Mouse (Mus musculus): ENCODE measurements around the gene Rbpj. TPM values are rescaled to one million over a fixed set of nuclear protein-coding genes. Genes with fewer than 3 reads are reported as not detected.

The Rbpj gene
- polyA plus RNA-seq, 1 experiment from 2014 or later, result 35.8 TPM

DNA sequence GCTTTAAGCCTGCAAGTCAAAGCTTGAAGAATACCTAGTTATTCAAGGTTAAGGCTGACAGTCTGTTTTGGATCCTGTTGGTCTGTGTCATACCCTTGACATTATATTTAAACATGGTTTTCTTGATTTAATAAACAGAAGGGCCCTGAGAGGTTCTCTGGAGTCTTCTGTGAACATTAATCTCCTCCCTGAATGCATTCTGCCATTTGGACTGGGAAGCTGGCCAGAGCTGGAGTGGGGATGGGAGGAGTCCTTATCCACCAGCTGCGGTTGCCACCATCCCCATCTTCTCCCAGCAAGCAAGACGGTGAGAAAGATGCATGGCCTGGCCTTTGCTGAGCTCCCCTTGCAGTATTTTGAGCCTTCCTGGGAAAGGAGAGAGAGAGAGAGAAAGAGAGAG, 220.4 kb downstream of the Rbpj start:
- WGBS, result 68% methylated on average over 2 of the region's 2 CpGs
- no peak overlapping the region for H3K27ac ChIP-seq (ENCODE audit: low read depth, low read length)
- no peaks in the 10 kb centered on the region for H3K36me3 ChIP-seq (ENCODE audit: control insufficient read depth, insufficient read depth, low read length)
- no peaks in the 10 kb centered on the region for H3K4me1 ChIP-seq (ENCODE audit: control insufficient read depth, insufficient read depth, low read length)
- no peaks in the 10 kb centered on the region for H3K9me3 ChIP-seq (ENCODE audit: control insufficient read depth, low read length)
- no peak overlapping the region for H3K9ac ChIP-seq (replicated peaks; ENCODE audit: low read depth, low read length)
- no peak overlapping the region for H3K4me3 ChIP-seq (ENCODE audit: low read depth, low read length)
- no peaks in the 10 kb centered on the region for H3K27me3 ChIP-seq (ENCODE audit: control insufficient read depth, insufficient read depth, low read length)
- ATAC-seq (ENCODE audit: low read depth), result no peak
- no peak overlapping the region for H3K4me2 ChIP-seq (ENCODE audit: low read depth, low read length)

DNA sequence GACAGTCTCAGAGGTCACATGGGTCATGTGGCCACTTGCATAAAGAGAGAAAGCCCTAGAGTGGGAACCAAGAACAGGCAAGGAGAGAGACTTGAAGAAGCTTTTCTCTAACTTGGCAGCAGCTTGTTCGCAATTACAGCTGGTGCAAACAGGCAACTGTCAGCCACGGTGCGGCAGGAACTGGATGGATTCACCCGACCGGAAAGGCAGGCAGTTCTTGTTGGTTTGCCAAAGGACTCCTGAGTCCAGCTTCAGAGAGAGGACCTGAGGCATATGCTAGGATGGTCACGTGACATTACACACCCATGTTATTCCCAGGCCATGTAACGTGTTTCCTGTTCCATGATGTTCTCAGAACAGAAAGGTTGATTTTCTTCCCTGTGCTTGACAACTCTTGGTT, 222.4 kb downstream of the Rbpj start:
- H3K27me3 ChIP-seq (ENCODE audit: control insufficient read depth, insufficient read depth, low read length), result no peaks in the 10 kb centered on the region
- no peak overlapping the region for H3K4me3 ChIP-seq (ENCODE audit: low read depth, low read length)
- no peaks in the 10 kb centered on the region for H3K4me1 ChIP-seq (ENCODE audit: control insufficient read depth, insufficient read depth, low read length)
- H3K9ac ChIP-seq (replicated peaks; ENCODE audit: low read depth, low read length), result no peak overlapping the region
- no peak overlapping the region for H3K4me2 ChIP-seq (ENCODE audit: low read depth, low read length)
- H3K27ac ChIP-seq (ENCODE audit: low read depth, low read length), result no peak overlapping the region
- H3K36me3 ChIP-seq (ENCODE audit: control insufficient read depth, insufficient read depth, low read length), result no peaks in the 10 kb centered on the region
- WGBS, result 84% methylated on average over 7 of the region's 7 CpGs
- no peak for ATAC-seq (ENCODE audit: low read depth)
- H3K9me3 ChIP-seq (ENCODE audit: control insufficient read depth, low read length), result no peaks in the 10 kb centered on the region

DNA sequence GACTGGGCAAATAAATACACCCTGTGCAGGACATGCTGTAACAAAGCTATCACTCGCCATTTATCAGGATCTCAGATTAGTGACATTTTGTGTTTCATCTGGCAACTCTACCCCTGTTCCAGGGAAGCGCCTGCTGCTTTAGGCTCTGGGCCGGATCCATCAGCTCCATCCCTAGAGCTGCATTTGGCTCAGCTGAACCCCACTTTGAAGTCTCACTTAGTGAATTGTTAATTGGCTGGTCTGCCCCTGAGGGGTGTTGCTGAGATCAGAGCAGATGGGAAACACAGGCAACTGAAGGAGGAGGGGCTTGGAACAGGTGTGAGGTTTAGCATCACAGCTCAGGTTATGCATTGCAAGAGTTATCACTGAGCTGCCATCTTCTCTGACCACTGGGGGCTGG, 225.6 kb downstream of the Rbpj start:
- Histone ChIP-seq H3K36me3 (ENCODE audit: control insufficient read depth, insufficient read depth, low read length) (no peaks in the 10 kb centered on the region), H3K4me1 (ENCODE audit: control insufficient read depth, insufficient read depth, low read length) (no peaks in the 10 kb centered on the region), H3K4me3 (ENCODE audit: low read depth, low read length) (no peak overlapping the region), H3K4me2 (ENCODE audit: low read depth, low read length) (no peak overlapping the region), H3K9ac (replicated peaks; ENCODE audit: low read depth, low read length) (no peak overlapping the region), H3K27me3 (ENCODE audit: control insufficient read depth, insufficient read depth, low read length) (no peaks in the 10 kb centered on the region), H3K27ac (ENCODE audit: low read depth, low read length) (no peak overlapping the region), H3K9me3 (ENCODE audit: control insufficient read depth, low read length) (no peaks in the 10 kb centered on the region)
- WGBS, result 72% methylated on average over 3 of the region's 3 CpGs
- peak; percentile 34; the same call in 1 of the 2 replicates for ATAC-seq (ENCODE audit: low read depth)

DNA sequence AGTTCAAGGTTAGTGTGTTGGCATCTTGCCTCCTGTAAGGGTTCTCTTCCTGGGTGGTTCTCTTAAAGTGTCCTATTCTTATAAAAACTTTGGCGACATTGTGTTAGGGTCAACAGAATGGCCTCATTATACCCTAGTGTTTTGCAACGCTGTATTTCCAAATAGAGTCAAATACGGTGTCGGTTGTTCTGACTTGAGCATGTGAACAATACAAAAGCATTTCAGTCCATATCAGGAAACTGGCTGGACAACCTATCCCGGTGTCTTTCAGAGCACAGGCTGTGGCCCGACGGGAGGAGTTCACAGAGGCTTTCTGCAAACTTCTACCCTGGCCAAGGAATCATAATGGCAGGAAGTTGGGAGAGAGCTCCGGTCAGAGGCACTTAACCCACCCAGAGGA, 226.1 kb downstream of the Rbpj start:
- no peaks in the 10 kb centered on the region for H3K4me1 ChIP-seq (ENCODE audit: control insufficient read depth, insufficient read depth, low read length)
- H3K4me3 ChIP-seq (ENCODE audit: low read depth, low read length), result no peak overlapping the region
- no peak overlapping the region for H3K4me2 ChIP-seq (ENCODE audit: low read depth, low read length)
- no peak overlapping the region for H3K27ac ChIP-seq (ENCODE audit: low read depth, low read length)
- ATAC-seq (ENCODE audit: low read depth), result no peak
- H3K36me3 ChIP-seq (ENCODE audit: control insufficient read depth, insufficient read depth, low read length), result no peaks in the 10 kb centered on the region
- 88% methylated on average over 8 of the region's 8 CpGs for WGBS
- no peak overlapping the region for H3K9ac ChIP-seq (replicated peaks; ENCODE audit: low read depth, low read length)
- no peaks in the 10 kb centered on the region for H3K9me3 ChIP-seq (ENCODE audit: control insufficient read depth, low read length)
- no peaks in the 10 kb centered on the region for H3K27me3 ChIP-seq (ENCODE audit: control insufficient read depth, insufficient read depth, low read length)

DNA sequence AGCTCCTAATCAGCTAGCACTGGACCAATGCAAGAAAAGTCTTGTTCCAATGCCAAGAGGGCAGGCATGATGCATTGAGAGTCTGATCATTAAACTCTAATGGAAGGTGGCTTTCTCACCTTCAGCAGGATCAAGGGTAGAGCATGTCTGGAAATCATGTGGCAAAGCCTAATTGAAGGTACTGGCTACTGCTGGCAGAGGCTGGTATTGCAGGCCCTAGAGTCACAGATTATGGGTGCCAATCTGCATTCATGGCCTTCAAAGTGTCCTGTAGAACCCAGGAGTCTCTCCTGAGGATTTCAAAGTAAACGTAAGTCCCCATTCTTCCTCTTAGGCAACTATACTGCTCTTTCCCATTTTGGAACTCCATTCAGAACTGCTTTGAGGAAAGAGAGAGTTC, 226.7 kb downstream of the Rbpj start:
- no peak for ATAC-seq (ENCODE audit: low read depth)
- 86% methylated on average over 1 of the region's 1 CpGs for WGBS

GRCm38 (mm10) chr5:53696701-53697100, 230.7 kb downstream of the Rbpj start:
- Histone ChIP-seq H3K4me1 (ENCODE audit: control insufficient read depth, insufficient read depth, low read length) (no peaks in the 10 kb centered on the region), H3K27me3 (ENCODE audit: control insufficient read depth, insufficient read depth, low read length) (no peaks in the 10 kb centered on the region), H3K27ac (ENCODE audit: low read depth, low read length) (no peak overlapping the region), H3K4me3 (ENCODE audit: low read depth, low read length) (no peak overlapping the region), H3K36me3 (ENCODE audit: control insufficient read depth, insufficient read depth, low read length) (no peaks in the 10 kb centered on the region), H3K4me2 (ENCODE audit: low read depth, low read length) (no peak overlapping the region), H3K9ac (replicated peaks; ENCODE audit: low read depth, low read length) (no peak overlapping the region), H3K9me3 (ENCODE audit: control insufficient read depth, low read length) (no peaks in the 10 kb centered on the region)
- WGBS, result 80% methylated on average over 3 of the region's 3 CpGs
- ATAC-seq (ENCODE audit: low read depth), result no peak

More for the DNA sequence above, 226.7 kb downstream of the Rbpj start:
- no peak overlapping the region for H3K27ac ChIP-seq (ENCODE audit: low read depth, low read length)
- H3K36me3 ChIP-seq (ENCODE audit: control insufficient read depth, insufficient read depth, low read length), result no peaks in the 10 kb centered on the region
- no peak overlapping the region for H3K4me2 ChIP-seq (ENCODE audit: low read depth, low read length)
- no peaks in the 10 kb centered on the region for H3K27me3 ChIP-seq (ENCODE audit: control insufficient read depth, insufficient read depth, low read length)
- H3K4me1 ChIP-seq (ENCODE audit: control insufficient read depth, insufficient read depth, low read length), result no peaks in the 10 kb centered on the region
- H3K4me3 ChIP-seq (ENCODE audit: low read depth, low read length), result no peak overlapping the region
- H3K9me3 ChIP-seq (ENCODE audit: control insufficient read depth, low read length), result no peaks in the 10 kb centered on the region
- H3K9ac ChIP-seq (replicated peaks; ENCODE audit: low read depth, low read length), result no peak overlapping the region

DNA sequence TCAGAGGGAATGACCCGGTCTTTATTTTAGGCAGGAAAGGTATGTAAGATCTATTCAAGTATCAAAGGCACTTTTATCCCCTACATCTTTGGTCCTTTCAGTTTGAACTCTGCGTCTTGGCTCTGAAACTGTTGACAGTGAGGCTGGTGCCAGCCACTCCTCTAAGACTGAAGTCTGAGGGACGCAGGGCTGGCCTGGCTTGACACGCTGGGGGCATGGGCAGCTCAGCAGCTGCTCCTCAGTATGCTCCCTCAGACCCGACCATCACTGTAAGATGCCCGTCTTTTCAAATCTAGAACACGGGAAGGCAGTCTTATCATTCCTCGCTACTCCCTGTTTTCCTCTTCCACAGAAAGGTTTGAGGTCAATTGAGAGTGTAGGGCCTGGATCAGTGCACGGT, 231.8 kb downstream of the Rbpj start:
- Histone ChIP-seq H3K4me3 (ENCODE audit: low read depth, low read length) (no peak overlapping the region), H3K27me3 (ENCODE audit: control insufficient read depth, insufficient read depth, low read length) (no peaks in the 10 kb centered on the region), H3K27ac (ENCODE audit: low read depth, low read length) (no peak overlapping the region), H3K9ac (replicated peaks; ENCODE audit: low read depth, low read length) (no peak overlapping the region), H3K36me3 (ENCODE audit: control insufficient read depth, insufficient read depth, low read length) (no peaks in the 10 kb centered on the region), H3K9me3 (ENCODE audit: control insufficient read depth, low read length) (no peaks in the 10 kb centered on the region), H3K4me1 (ENCODE audit: control insufficient read depth, insufficient read depth, low read length) (no peaks in the 10 kb centered on the region), H3K4me2 (ENCODE audit: low read depth, low read length) (no peak overlapping the region)
- ATAC-seq (ENCODE audit: low read depth), result no peak
- 75% methylated on average over 9 of the region's 9 CpGs for WGBS

DNA sequence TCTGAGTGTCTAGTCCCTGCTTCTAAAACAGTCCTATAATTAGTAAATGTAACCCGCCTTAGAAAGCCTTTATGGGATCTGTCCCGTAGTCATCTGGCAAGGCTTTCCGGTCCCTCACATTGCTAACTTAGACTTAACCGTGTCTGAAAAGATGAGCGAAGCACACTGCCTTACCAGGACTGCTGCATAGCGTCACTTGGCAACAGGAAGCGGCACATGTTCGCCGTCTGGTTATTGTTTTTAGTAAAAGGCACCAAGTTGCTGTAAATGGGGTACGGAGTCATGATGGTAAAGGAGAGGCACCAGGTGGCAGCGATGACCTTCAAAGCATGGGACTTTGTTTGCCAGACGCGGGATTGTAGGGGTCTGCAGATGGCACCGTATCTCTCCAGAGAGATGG, 236.7 kb downstream of the Rbpj start:
- no peaks in the 10 kb centered on the region for H3K27me3 ChIP-seq (ENCODE audit: control insufficient read depth, insufficient read depth, low read length)
- H3K36me3 ChIP-seq (ENCODE audit: control insufficient read depth, insufficient read depth, low read length), result no peaks in the 10 kb centered on the region
- H3K27ac ChIP-seq (ENCODE audit: low read depth, low read length), result no peak overlapping the region
- H3K4me3 ChIP-seq (ENCODE audit: low read depth, low read length), result no peak overlapping the region
- ATAC-seq (ENCODE audit: low read depth), result no peak
- no peaks in the 10 kb centered on the region for H3K9me3 ChIP-seq (ENCODE audit: control insufficient read depth, low read length)
- no peak overlapping the region for H3K4me2 ChIP-seq (ENCODE audit: low read depth, low read length)
- H3K9ac ChIP-seq (replicated peaks; ENCODE audit: low read depth, low read length), result no peak overlapping the region
- 79% methylated on average over 14 of the region's 14 CpGs for WGBS
- no peaks in the 10 kb centered on the region for H3K4me1 ChIP-seq (ENCODE audit: control insufficient read depth, insufficient read depth, low read length)
